Mouse (Mus musculus): Measurements from ENCODE around the gene Dnah6.

DNA sequence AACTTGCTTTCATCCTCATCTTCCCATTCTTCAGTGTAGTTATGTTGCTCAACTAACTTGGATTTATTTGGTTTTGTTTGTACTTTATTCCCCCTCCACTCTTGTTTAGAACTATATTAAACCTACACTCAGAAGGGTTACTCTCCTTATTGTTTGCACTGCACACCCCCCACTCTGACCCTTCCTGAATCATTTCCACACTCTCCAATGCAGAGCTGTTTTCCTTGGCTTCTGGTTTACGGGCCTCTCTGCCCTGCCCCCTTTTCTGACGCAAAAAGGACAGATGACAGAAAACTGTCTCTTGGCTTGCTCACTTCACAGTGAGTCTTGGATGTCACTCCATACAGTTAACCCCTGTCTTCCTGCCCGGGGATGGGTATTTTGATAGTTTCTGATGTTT lies 38.5 kb downstream of the Dnah6 start:
- TF ChIP-seq CTCF (IDR thresholded peaks at IDR 0.05; ENCODE audit: low read depth) = no peak
- TF ChIP-seq EP300 (IDR thresholded peaks at IDR 0.05; ENCODE audit: low read depth) = no peak
